Mouse (Mus musculus) liver, adult 2 months (tissue): ENCODE data around the gene Alpk3. TPM values are rescaled to one million over a fixed set of nuclear protein-coding genes. Genes with fewer than 3 reads are reported as not detected.

Source experiments
- DNase-seq: peaks from one replicate; pipeline ENCODE4 v3.0.0-alpha.2; 2011; ENCODE audit warnings: low read depth, low spot score; ENCODE audit errors: extremely low read depth
- H3K27ac ChIP-seq: fragments of 200-500 bp; replicated peaks from 2 replicates; pipeline ENCODE4 v1.5.1; 2012; ENCODE audit warnings: low read depth, mild to moderate bottlenecking, control low read depth, inconsistent platforms, low read length; ENCODE audit not compliant: insufficient read depth
- H3K27me3 ChIP-seq: fragments of 200-500 bp; 2 replicates; pipeline ENCODE4 v1.6.1; 2012; ENCODE audit warnings: mild to moderate bottlenecking, moderate library complexity, low read length, inconsistent platforms; ENCODE audit not compliant: control insufficient read depth, insufficient read depth
- H3K36me3 ChIP-seq: fragments of 200-500 bp; 2 replicates; pipeline ENCODE4 v1.6.1; 2012; ENCODE audit warnings: low read length, inconsistent platforms; ENCODE audit not compliant: control insufficient read depth, insufficient read depth
- H3K4me1 ChIP-seq: fragments of 200-500 bp; 2 replicates; pipeline ENCODE4 v1.6.1; 2011; ENCODE audit warnings: low read length; ENCODE audit not compliant: control insufficient read depth, insufficient read depth
- H3K4me3 ChIP-seq: fragments of 200-500 bp; 2 replicates; pipeline ENCODE4 v1.5.1; 2011; ENCODE audit warnings: low read depth, mild to moderate bottlenecking, control low read depth, low read length, moderate library complexity; ENCODE audit not compliant: insufficient read depth
- H3K79me2 ChIP-seq: fragments of 200-500 bp; 2 replicates; pipeline ENCODE4 v1.6.1; 2012; ENCODE audit warnings: inconsistent platforms, mild to moderate bottlenecking, low read length, moderate library complexity; ENCODE audit not compliant: control insufficient read depth, insufficient read depth
- H3K9ac ChIP-seq: fragments of 200-500 bp; 2 replicates; pipeline ENCODE4 v1.6.1; 2012; ENCODE audit warnings: low read depth, mild to moderate bottlenecking, control low read depth, inconsistent platforms, low read length
- CTCF ChIP-seq: fragments of 200-500 bp; IDR thresholded peaks from 2 replicates; pipeline ENCODE4 v1.5.1; 2011; ENCODE audit warnings: low read depth, low read length, control low read depth
- POLR2A ChIP-seq: fragments of 200-500 bp; IDR thresholded peaks from 2 replicates; pipeline ENCODE4 v1.6.1; 2011; ENCODE audit warnings: low read length, control low read depth; ENCODE audit not compliant: insufficient read depth; ENCODE audit errors: extremely low read depth
- WGBS: fragments of 180-500 bp; shearing (Covaris S2); methylation state at CpG from one replicate; pipeline ENCODE4 v1.1.7; 2018; 5-methylcytosine and 5-hydroxymethylcytosine counted together
- polyA plus RNA-seq: library from polyadenylated mRNA; depleted of rRNA; stranded (reverse); fragments of >200 nt; gene quantifications from 2 replicates; pipeline ENCODE4 v1.2.3, GENCODE M21; 2012; rRNA removed
- total RNA-seq: library from RNA; depleted of rRNA; stranded (reverse); fragments of >200 nt; gene quantifications from 2 replicates; pipeline ENCODE4 v1.2.3, GENCODE M21; 2014; rRNA removed

Alpk3 gene
- total and polyA plus RNA-seq, 2 experiments = 0.09 TPM; not detected in 1

DNA sequence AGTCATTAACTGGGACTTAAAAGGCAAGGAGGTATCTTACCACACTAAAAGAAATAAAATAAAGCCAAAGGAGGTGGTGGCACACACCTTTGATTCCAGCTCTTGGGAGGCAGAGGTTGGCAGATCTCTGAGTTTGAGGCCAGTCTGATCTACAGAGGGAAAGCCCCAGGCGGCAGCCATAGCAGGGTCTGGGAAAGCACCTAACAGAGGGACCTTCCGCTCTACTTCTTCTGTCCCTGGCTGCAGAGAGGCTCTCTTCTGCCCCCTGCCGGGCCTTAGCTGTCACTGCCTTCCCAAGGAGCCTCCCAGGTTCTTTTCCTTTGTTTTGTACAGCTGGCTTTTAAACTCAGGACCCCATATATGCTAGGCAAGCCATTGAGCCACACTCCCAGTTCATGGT lies 97.6 kb downstream of the Alpk3 start:
- Histone ChIP-seq H3K79me2 (no peaks in the 10 kb centered on the region), H3K9ac (no peak overlapping the region), H3K27me3 (no peaks in the 10 kb centered on the region), H3K4me1 (no peaks in the 10 kb centered on the region), H3K36me3 (no peaks in the 10 kb centered on the region), H3K4me3 (no peak overlapping the region), H3K27ac (no peak overlapping the region)
- DNase-seq = peak; percentile 37
- TF ChIP-seq POLR2A (no peak), CTCF (peak; percentile 94)
- 1% methylated on average over 3 of the region's 3 CpGs for WGBS

Other genes with a start within 250 kb of the Alpk3 start
- gene Iqgap1, start 231.6 kb upstream of the Alpk3 start, total RNA-seq = 7.8 and 9.2 TPM in 2 replicates
- 2.6 and 2.8 TPM in 2 replicates for gene Iqgap1, start 231.6 kb upstream of the Alpk3 start, polyA plus RNA-seq
- gene Zscan2, start 196.7 kb upstream of the Alpk3 start, total RNA-seq = 3.0 and 4.6 TPM in 2 replicates
- gene Zscan2, start 196.7 kb upstream of the Alpk3 start, polyA plus RNA-seq = 1.6 and 2.7 TPM in 2 replicates
- 10.2 and 11.7 TPM in 2 replicates for gene Wdr73, start 156.3 kb upstream of the Alpk3 start, total RNA-seq
- 13.0 and 13.3 TPM in 2 replicates for gene Wdr73, start 156.3 kb upstream of the Alpk3 start, polyA plus RNA-seq
- gene Nmb, start 152.5 kb upstream of the Alpk3 start, total RNA-seq = 0.65 and 0.67 TPM in 2 replicates
- 1.7 TPM in 1 of 2 replicates, not detected in the other for gene Nmb, start 152.5 kb upstream of the Alpk3 start, polyA plus RNA-seq
- gene Sec11a, start 109.8 kb upstream of the Alpk3 start, total RNA-seq = 80.9 and 103 TPM in 2 replicates
- gene Sec11a, start 109.8 kb upstream of the Alpk3 start, polyA plus RNA-seq = 52.0 and 64.6 TPM in 2 replicates
- gene Zfp592, start 63.9 kb upstream of the Alpk3 start, total RNA-seq = 6.7 and 9.9 TPM in 2 replicates
- gene Zfp592, start 63.9 kb upstream of the Alpk3 start, polyA plus RNA-seq = 6.8 and 11.3 TPM in 2 replicates
- gene Slc28a1, start 57.2 kb downstream of the Alpk3 start, total RNA-seq = 0.28 TPM in 1 of 2 replicates, not detected in the other
- 0.12 and 0.24 TPM in 2 replicates for gene Slc28a1, start 57.2 kb downstream of the Alpk3 start, polyA plus RNA-seq
- 13.5 and 15.1 TPM in 2 replicates for gene Pde8a, start 156.0 kb downstream of the Alpk3 start, total RNA-seq
- 13.3 and 13.7 TPM in 2 replicates for gene Pde8a, start 156.0 kb downstream of the Alpk3 start, polyA plus RNA-seq